Mouse (Mus musculus) liver, embryonic 15.5 days (tissue): Measurements from ENCODE around the gene Wdr25. TPM values are rescaled to one million over a fixed set of nuclear protein-coding genes. Genes with fewer than 3 reads are reported as not detected.

Source experiments
- ATAC-seq: fragments of 200-750 bp; cut with Nextera tagmentation; 2 replicates; pipeline ENCODE4 v1.8.0; 2017; ENCODE audit warnings: moderate number of reproducible peaks, mild to moderate bottlenecking, moderate library complexity; ENCODE audit not compliant: insufficient read depth
- H3K27ac ChIP-seq: fragments of 300-500 bp; sonication (generic); replicated peaks from 2 replicates; pipeline ENCODE4 v1.5.1; 2015; ENCODE audit warnings: mild to moderate bottlenecking, inconsistent platforms
- H3K27me3 ChIP-seq: fragments of 300-500 bp; sonication (generic); 2 replicates; pipeline ENCODE4 v1.6.1; 2015; ENCODE audit warnings: mild to moderate bottlenecking, inconsistent platforms
- H3K36me3 ChIP-seq: fragments of 300-500 bp; sonication (generic); replicated peaks from 2 replicates; pipeline ENCODE4 v1.6.1; 2015; ENCODE audit warnings: moderate library complexity, mild to moderate bottlenecking, inconsistent platforms
- H3K4me1 ChIP-seq: fragments of 300-500 bp; sonication (generic); replicated peaks from 2 replicates; pipeline ENCODE4 v1.6.1; 2015; ENCODE audit warnings: inconsistent platforms
- H3K4me2 ChIP-seq: fragments of 300-500 bp; sonication (generic); 2 replicates; pipeline ENCODE4 v1.6.1; 2015; ENCODE audit warnings: moderate library complexity, mild to moderate bottlenecking, inconsistent platforms
- H3K4me3 ChIP-seq: fragments of 300-500 bp; sonication (generic); replicated peaks from 2 replicates; pipeline ENCODE4 v1.5.1; 2015; ENCODE audit warnings: mild to moderate bottlenecking, inconsistent platforms
- H3K9ac ChIP-seq: fragments of 300-500 bp; sonication (generic); 2 replicates; pipeline ENCODE4 v1.6.1; 2015; ENCODE audit warnings: moderate library complexity, mild to moderate bottlenecking, inconsistent platforms
- H3K9me3 ChIP-seq: fragments of 300-500 bp; sonication (generic); replicated peaks from 2 replicates; pipeline ENCODE4 v1.6.1; 2016; ENCODE audit warnings: inconsistent platforms
- WGBS: fragments of 180-500 bp; shearing (Covaris S2); methylation state at CpG from one replicate; pipeline ENCODE4 v1.1.7; 2015; ENCODE audit warnings: mixed read lengths; ENCODE audit not compliant: insufficient replicate concordance; 5-methylcytosine and 5-hydroxymethylcytosine counted together
- polyA plus RNA-seq: library from polyadenylated mRNA; unstranded; fragments of >200 nt; fragmentation: Nextera tagmentation; extraction: Ambion mirVana; gene quantifications from 2 replicates; pipeline ENCODE4 v1.2.1, GENCODE M21; 2015

Wdr25 gene
- polyA plus RNA-seq, 1 experiment from 2014 or later: 2.4 TPM

GRCm38 (mm10) chr12:109022966-109023365, 129.5 kb downstream of the Wdr25 start:
- Histone ChIP-seq H3K4me3 (no peak overlapping the region), H3K27me3 (no peaks in the 10 kb centered on the region), H3K36me3 (no peaks in the 10 kb centered on the region), H3K9me3 (no peaks in the 10 kb centered on the region), H3K9ac (no peak overlapping the region), H3K4me1 (no peaks in the 10 kb centered on the region), H3K27ac (no peak overlapping the region), H3K4me2 (no peak overlapping the region)
- 68% methylated on average over 5 of the region's 5 CpGs for WGBS
- ATAC-seq: no peak

GRCm38 (mm10) chr12:109023780-109024179, 130.3 kb downstream of the Wdr25 start:
- Histone ChIP-seq H3K4me3 (no peak overlapping the region), H3K9me3 (no peaks in the 10 kb centered on the region), H3K27ac (no peak overlapping the region), H3K36me3 (no peaks in the 10 kb centered on the region), H3K9ac (no peak overlapping the region), H3K4me2 (no peak overlapping the region), H3K4me1 (no peaks in the 10 kb centered on the region), H3K27me3 (no peaks in the 10 kb centered on the region)
- ATAC-seq: no peak
- 55% methylated on average over 9 of the region's 9 CpGs for WGBS

GRCm38 (mm10) chr12:109037026-109037425, 143.6 kb downstream of the Wdr25 start:
- H3K36me3 ChIP-seq: no peaks in the 10 kb centered on the region
- no peak overlapping the region for H3K9ac ChIP-seq
- H3K4me2 ChIP-seq: no peak overlapping the region
- H3K4me3 ChIP-seq: no peak overlapping the region
- no peaks in the 10 kb centered on the region for H3K4me1 ChIP-seq
- peaks cover 28% of the 10 kb centered on the region for H3K27me3 ChIP-seq
- 59% methylated on average over 2 of the region's 2 CpGs for WGBS
- H3K27ac ChIP-seq: no peak overlapping the region
- no peak for ATAC-seq
- H3K9me3 ChIP-seq: no peaks in the 10 kb centered on the region; the same call in 1 of the 2 replicates

GRCm38 (mm10) chr12:109038179-109038819, 144.9 kb downstream of the Wdr25 start:
- peaks cover 22% of the 10 kb centered on the region for H3K27me3 ChIP-seq
- no peak for ATAC-seq
- no peak overlapping the region for H3K9ac ChIP-seq
- 45% methylated on average over 14 of the region's 14 CpGs for WGBS
- H3K4me2 ChIP-seq: no peak overlapping the region
- H3K27ac ChIP-seq: no peak overlapping the region
- H3K36me3 ChIP-seq: no peaks in the 10 kb centered on the region
- no peaks in the 10 kb centered on the region; the same call in 1 of the 2 replicates for H3K9me3 ChIP-seq
- H3K4me1 ChIP-seq: no peaks in the 10 kb centered on the region
- H3K4me3 ChIP-seq: no peak overlapping the region

- H3K4me1 ChIP-seq: no peaks in the 10 kb centered on the region
- ATAC-seq: no peak
- no peaks in the 10 kb centered on the region for H3K36me3 ChIP-seq
- no peak overlapping the region for H3K4me3 ChIP-seq
- peaks cover 17% of the 10 kb centered on the region for H3K27me3 ChIP-seq
- H3K27ac ChIP-seq: no peak overlapping the region
- H3K4me2 ChIP-seq: no peak overlapping the region
- H3K9me3 ChIP-seq: no peaks in the 10 kb centered on the region
- H3K9ac ChIP-seq: no peak overlapping the region
- WGBS: 51% methylated on average over 7 of the region's 7 CpGs
Observed at GRCm38 (mm10) chr12:109039311-109039710, 145.9 kb downstream of the Wdr25 start.

- Histone ChIP-seq H3K4me1 (no peaks in the 10 kb centered on the region), H3K4me2 (no peak overlapping the region), H3K9ac (no peak overlapping the region), H3K9me3 (no peaks in the 10 kb centered on the region), H3K36me3 (no peaks in the 10 kb centered on the region), H3K27ac (no peak overlapping the region), H3K27me3 (peaks cover 26% of the 10 kb centered on the region), H3K4me3 (no peak overlapping the region)
- ATAC-seq: no peak
- 14% methylated on average over 5 of the region's 5 CpGs for WGBS
Observed at GRCm38 (mm10) chr12:109044497-109044896, 151.1 kb downstream of the Wdr25 start.

- Histone ChIP-seq H3K4me3 (no peak overlapping the region), H3K4me2 (no peak overlapping the region), H3K9me3 (no peaks in the 10 kb centered on the region), H3K4me1 (no peaks in the 10 kb centered on the region), H3K27me3 (peaks cover 35% of the 10 kb centered on the region), H3K27ac (no peak overlapping the region), H3K36me3 (no peaks in the 10 kb centered on the region), H3K9ac (no peak overlapping the region)
- ATAC-seq: no peak
- 73% methylated on average over 7 of the region's 7 CpGs for WGBS
Observed at GRCm38 (mm10) chr12:109045581-109045980, 152.2 kb downstream of the Wdr25 start.

- WGBS: 62% methylated on average over 4 of the region's 4 CpGs
Observed at GRCm38 (mm10) chr12:109049949-109050348, 156.5 kb downstream of the Wdr25 start.

GRCm38 (mm10) chr12:109053020-109053806, 159.8 kb downstream of the Wdr25 start:
- no peak overlapping the region for H3K9ac ChIP-seq
- no peak for ATAC-seq

More at GRCm38 (mm10) chr12:109049949-109050348, 156.5 kb downstream of the Wdr25 start:
- ATAC-seq: no peak
- H3K27me3 ChIP-seq: peaks cover 67% of the 10 kb centered on the region
- no peaks in the 10 kb centered on the region for H3K9me3 ChIP-seq
- H3K27ac ChIP-seq: no peak overlapping the region
- 0 out of 2 replicates have a peak, but pooled peaks cover 8% of the 10 kb centered on the region for H3K4me1 ChIP-seq
- no peaks in the 10 kb centered on the region for H3K36me3 ChIP-seq
- no peak overlapping the region for H3K9ac ChIP-seq
- H3K4me3 ChIP-seq: no peak overlapping the region
- no peak overlapping the region for H3K4me2 ChIP-seq

GRCm38 (mm10) chr12:109057736-109058135, 164.3 kb downstream of the Wdr25 start:
- ATAC-seq: no peak
- H3K4me2 ChIP-seq: no peak overlapping the region
- WGBS: 33% methylated on average over 4 of the region's 4 CpGs
- no peak overlapping the region for H3K4me3 ChIP-seq
- peaks cover 43% of the 10 kb centered on the region for H3K27me3 ChIP-seq
- no peak overlapping the region for H3K27ac ChIP-seq
- no peak overlapping the region for H3K9ac ChIP-seq
- no peaks in the 10 kb centered on the region for H3K36me3 ChIP-seq
- 0 out of 2 replicates have a peak, but pooled peaks cover 8% of the 10 kb centered on the region for H3K4me1 ChIP-seq
- H3K9me3 ChIP-seq: no peaks in the 10 kb centered on the region

More at GRCm38 (mm10) chr12:109053020-109053806, 159.8 kb downstream of the Wdr25 start:
- 1% methylated on average over 93 of the region's 105 CpGs for WGBS
- Histone ChIP-seq H3K27me3 (peaks cover 81% of the 10 kb centered on the region), H3K4me3 (peak overlapping the region; percentile 36), H3K27ac (no peak overlapping the region), H3K9me3 (no peaks in the 10 kb centered on the region), H3K4me2 (peak overlapping the region; percentile 51), H3K36me3 (no peaks in the 10 kb centered on the region), H3K4me1 (0 out of 2 replicates have a peak, but pooled peaks cover 8% of the 10 kb centered on the region)

- H3K4me3 ChIP-seq: no peak overlapping the region
- no peak overlapping the region for H3K9ac ChIP-seq
- 0 out of 2 replicates have a peak, but pooled peaks cover under 1% of the 10 kb centered on the region for H3K4me1 ChIP-seq
- no peaks in the 10 kb centered on the region for H3K9me3 ChIP-seq
- H3K36me3 ChIP-seq: no peaks in the 10 kb centered on the region
- H3K27ac ChIP-seq: no peak overlapping the region
- H3K4me2 ChIP-seq: no peak overlapping the region
- 71% methylated on average over 8 of the region's 8 CpGs for WGBS
- H3K27me3 ChIP-seq: peaks cover 33% of the 10 kb centered on the region
- ATAC-seq: no peak
Observed at GRCm38 (mm10) chr12:109058660-109059059, 165.2 kb downstream of the Wdr25 start.
